Mouse (Mus musculus): ENCODE data around the gene Aldh1a2.

Gene Aldh1a2

DNA sequence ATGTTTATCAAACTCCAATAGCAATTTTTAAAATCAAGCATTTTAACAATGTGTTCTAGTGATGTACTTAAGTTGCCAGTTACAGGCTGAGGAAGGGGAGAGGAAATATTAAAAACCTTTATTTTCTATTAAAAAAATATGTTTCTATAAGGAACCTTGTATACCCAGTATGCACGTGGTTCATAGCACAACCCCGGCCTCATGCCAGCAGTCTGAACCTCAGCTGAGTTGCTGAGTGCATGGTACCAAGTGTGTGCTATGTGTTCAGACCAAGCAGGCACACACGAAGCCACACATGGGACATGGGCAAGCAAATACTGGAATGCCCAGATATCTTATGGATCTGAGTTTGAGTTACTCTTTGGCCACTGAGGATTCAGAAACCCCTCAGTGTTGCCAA is 74.2 kb downstream of the Aldh1a2 start:
- DNase-seq (ENCODE audit: low spot score in 2 of 2) = no peak

GRCm38 (mm10) chr9:71290730-71291129 is 75.1 kb downstream of the Aldh1a2 start:
- DNase-seq (ENCODE audit: low spot score in 2 of 2) = no peak

DNA sequence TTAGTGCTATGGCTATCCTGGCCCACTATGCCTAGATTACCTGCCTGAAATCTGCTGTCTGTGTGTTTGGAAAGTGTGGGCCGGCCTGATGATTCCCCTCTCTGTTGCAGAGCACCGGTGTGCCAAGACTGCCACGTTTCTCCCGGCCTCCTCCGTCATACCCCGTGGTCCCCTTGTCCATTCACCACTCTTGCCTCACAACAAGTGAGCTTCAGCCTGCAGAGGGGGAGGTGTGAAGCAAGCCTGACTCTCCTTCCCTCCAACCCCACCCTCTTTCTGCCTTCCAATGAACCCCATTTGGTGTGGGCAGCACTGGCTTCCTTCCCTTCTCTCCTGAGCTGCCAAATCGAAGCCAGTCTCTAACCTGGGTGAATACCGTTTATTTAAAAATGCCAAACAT is 79.9 kb downstream of the Aldh1a2 start:
- DNase-seq (ENCODE audit: low spot score in 2 of 2) = no peak

GRCm38 (mm10) chr9:71303594-71303993 is 88.0 kb downstream of the Aldh1a2 start:
- no peak for DNase-seq (ENCODE audit: low spot score in 2 of 2)

DNA sequence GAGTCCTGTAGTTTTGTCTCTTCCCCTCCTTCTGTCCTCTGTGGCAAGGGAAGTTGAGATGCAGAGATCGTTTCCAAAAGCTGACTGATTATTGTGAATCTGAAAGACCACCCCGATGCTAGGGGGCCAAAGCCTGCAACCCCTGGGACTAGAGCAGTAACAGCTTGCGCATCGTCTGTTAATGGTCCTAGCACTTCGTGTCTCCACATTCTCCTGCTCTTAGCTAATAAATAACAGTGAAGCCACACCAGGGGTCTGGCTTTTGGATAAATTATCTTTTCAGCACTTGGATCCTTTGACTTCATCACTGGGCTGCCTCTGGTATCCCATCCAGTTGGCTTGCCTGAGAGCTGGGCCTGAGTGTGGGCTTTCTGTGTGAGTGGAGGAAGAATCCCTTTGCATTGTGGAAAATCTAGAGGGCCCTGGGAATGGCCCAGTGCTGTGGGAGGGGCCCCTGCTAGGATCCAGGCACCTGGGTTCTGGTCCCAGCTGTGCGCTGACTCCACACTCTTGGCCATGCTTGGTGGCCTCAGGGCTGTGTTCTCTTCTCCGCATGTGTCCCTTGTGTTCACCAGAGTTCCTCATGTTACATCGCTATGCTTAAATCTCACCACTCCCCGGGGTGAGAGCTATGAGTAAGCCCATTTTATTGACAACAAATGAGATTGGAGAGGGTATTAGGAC is 91.7 kb downstream of the Aldh1a2 start:
- no peak for DNase-seq (ENCODE audit: low spot score in 2 of 2)

DNA sequence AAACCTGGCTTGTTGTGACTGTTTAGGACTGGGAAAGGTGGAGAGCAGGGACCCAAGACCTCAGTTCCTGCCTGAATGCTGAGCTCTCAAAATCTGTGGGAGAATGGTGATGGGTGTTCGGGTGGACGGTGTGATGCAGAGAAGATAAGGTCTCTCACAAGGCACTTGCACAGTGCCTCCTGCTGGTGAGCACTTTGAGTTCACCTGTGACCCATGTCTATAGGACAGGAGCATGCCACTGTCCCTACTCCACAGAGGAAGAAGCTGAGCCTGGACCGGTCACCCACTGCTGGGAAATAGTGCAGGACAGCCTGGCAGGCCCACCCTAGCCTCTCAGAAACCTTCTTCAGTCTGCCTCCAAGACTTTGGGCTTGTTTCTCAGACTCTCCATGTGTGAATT is 100.4 kb downstream of the Aldh1a2 start:
- DNase-seq (ENCODE audit: low spot score in 2 of 2) = no peak

DNA sequence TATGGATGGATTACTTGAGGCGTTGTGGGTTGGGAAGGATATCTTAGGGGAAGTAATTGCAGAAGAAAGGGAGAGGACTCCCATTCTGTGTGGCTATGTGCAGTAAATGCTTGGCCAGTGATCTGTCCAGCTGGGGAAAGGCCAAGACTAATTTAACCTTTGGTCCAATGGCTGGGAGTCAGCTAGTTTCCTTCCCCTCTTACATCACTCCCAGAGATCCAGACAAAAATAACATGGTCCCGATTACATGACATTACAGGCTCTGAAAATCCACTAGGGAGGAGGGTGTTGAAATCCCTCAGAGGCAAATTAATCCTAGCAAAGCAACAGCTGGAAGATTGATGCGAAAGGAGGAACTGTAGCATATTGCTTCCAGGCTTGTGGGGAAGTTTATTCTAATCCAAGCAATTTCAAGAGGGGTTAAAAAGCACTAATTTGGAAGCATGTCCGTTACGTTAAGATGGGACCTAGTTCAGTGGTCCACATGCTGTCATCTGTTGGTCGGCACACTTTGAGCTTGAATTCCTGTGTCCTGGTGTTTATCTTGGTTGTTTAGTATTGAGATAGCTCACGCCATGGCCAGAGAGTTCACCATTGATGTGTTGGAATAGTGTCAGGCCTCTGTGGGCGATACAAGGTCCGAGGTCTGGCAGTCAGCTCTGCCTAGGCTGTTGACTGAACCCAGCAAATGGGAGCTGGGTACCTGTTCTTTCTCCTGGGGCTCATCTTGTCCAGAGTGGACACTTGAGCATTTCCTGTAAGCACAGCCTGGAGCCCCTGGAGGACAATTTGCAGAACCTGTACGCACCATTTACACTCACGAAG is 101.7 kb downstream of the Aldh1a2 start:
- no peak for DNase-seq (ENCODE audit: low spot score in 2 of 2)

DNA sequence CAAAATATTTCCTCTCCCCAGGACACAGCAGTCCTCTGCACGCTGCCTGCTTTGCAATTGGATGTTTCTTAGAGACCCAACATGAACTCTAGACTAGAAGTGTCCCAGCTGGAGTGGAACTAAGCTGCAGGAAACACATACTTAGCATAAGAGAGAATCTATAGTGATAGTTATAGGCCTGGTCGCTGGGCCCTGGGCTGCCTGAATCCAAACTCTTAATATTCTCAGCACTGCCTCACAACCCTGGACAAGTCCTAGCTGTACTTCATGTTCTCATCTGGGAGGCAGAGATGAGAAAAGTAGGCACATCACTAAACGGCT is 102.3 kb downstream of the Aldh1a2 start:
- no peak for DNase-seq (ENCODE audit: low spot score in 2 of 2)

DNA sequence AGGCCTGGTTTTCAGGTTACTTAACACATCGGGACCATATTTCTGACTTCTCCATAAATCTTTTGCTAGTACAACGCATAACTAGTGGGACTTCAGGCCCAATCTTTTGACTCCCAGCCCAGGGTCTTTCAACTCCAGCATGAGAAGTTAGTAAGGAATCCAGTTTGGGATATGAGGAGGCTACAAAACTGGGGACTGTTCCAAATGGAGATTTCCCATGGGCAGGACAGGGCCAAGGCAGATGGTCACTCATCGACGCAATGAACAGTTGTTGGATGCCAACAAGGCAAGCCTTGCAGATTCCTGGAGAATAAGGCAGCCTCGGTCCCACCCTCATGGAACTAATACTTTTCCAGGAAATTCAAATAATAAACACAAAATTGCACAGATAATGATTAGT is 104.2 kb downstream of the Aldh1a2 start:
- no peak for DNase-seq (ENCODE audit: low spot score in 2 of 2)

- no peak for DNase-seq (ENCODE audit: low spot score in 2 of 2)
Measured at GRCm38 (mm10) chr9:71320246-71321155, 104.9 kb downstream of the Aldh1a2 start.

- DNase-seq (ENCODE audit: low spot score in 2 of 2) = no peak
Measured at GRCm38 (mm10) chr9:71321436-71321835, 105.8 kb downstream of the Aldh1a2 start.

DNA sequence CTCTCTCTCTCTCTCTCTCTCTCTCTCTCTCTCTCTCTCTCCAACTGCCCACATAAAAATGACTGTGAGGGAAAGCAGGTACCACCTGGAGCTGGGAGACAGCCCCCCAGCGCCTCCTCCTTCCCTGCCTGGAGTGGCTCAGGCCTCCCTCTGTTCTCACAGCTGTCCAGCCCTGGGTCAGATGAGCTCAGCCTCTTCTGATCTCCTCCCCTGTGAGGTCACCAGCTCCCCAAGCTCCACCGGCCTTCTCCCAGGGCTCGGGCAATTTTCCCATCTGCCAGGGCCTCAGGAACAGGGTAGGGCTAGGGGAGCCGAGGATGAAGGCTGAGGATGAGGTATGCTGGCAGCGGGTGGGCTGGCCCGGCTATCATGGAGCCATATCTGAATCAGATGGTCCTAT is 106.3 kb downstream of the Aldh1a2 start:
- DNase-seq (ENCODE audit: low spot score in 2 of 2) = no peak

DNA sequence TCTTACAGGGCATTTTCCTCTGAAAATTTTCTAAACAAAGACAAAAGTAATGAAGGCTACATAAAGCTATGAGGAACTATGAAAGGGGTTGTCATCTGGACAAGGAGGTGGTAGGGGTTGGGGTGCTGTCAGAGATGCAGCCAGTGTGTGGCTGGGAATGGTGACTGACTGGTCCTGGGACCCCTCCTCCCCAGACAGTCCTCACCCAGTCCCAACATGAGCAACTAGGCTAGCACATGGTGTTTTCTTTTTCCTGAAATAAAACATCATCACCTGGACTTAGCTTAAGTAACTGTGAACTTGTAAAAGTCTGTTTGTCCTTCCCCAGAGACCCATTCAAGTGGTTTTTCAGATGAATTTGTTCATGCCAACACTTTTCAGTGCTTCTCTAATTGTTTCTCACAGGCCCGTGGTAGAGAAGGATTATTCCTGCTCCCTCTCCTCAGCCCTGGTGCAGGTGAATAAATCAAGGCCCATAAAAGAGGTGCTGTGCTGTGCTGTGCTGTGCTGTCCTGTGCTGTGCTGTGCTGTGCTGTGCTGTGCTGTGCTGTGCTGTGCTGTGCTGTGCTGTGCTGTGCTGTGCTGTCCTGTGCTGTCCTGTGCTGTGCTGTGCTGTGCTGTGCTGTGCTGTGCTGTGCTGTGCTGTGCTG is 107.8 kb downstream of the Aldh1a2 start:
- DNase-seq (ENCODE audit: low spot score in 2 of 2) = no peak

- no peak for DNase-seq (ENCODE audit: low spot score in 2 of 2)
Measured at GRCm38 (mm10) chr9:71324060-71324459, 108.5 kb downstream of the Aldh1a2 start.

DNA sequence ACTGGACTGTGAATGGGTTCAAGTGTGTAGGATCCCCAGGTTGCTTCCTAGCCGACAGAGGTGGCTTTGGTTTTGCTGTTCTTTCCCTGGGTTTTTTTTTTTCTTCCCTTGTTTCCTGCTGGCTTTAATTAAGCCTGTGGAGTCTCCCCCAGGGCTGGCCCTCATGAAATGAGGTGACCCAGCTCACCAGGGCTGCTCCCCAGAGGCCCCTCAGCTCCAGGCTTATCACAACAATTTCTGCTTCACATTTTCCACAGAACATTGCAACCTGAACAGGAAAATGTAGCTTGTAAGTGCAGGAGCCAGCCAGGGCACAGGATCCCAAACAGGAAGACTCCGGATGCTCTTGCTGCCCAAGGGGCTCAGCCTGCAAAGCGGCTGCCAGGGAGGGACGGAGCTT is 110.7 kb downstream of the Aldh1a2 start:
- DNase-seq (ENCODE audit: low spot score in 2 of 2) = no peak

GRCm38 (mm10) chr9:71331661-71332060 is 116.1 kb downstream of the Aldh1a2 start:
- no peak for DNase-seq (ENCODE audit: low spot score in 2 of 2)

DNA sequence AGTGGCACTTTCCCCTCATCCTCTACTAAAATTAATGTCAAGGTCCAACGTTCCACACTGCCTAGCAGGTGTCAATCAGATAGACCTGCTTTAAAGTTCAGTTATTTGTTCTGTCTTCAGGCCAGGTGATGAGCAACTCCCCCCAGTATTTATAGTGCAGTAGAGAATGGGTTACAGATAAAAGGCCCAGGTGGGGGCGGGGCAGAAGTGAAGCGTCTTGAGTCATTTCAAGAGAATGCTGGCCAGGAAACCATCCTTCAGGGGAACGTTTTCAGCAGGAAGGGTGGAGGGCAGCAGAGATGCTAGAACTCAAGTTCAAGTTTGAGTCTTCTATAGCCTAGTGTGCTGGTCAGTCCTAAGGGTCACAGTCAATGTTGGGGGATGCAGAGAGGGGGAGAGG is 121.1 kb downstream of the Aldh1a2 start:
- DNase-seq (ENCODE audit: low spot score in 2 of 2) = no peak

- DNase-seq (ENCODE audit: low spot score in 2 of 2) = no peak
Measured at GRCm38 (mm10) chr9:71337425-71337824, 121.8 kb downstream of the Aldh1a2 start.

GRCm38 (mm10) chr9:71340116-71340515 is 124.5 kb downstream of the Aldh1a2 start:
- no peak for DNase-seq (ENCODE audit: low spot score in 2 of 2)

Data from natural killer cell, adult 2 months (primary cell).